Mouse (Mus musculus) ES-Bruce4 (cell line): ENCODE results near the gene Fbxo6. TPM values are rescaled to one million over a fixed set of nuclear protein-coding genes. Genes with fewer than 3 reads are reported as not detected.

Experiments
- H3K27ac ChIP-seq: 2 replicates; pipeline ENCODE4 v1.5.1; 2012; ENCODE audit warnings: low read length, inconsistent platforms; ENCODE audit not compliant: insufficient read depth
- H3K27me3 ChIP-seq: 2 replicates; pipeline ENCODE4 v1.6.1; 2012; ENCODE audit warnings: mild to moderate bottlenecking, low read length, inconsistent platforms; ENCODE audit not compliant: control insufficient read depth, poor library complexity, insufficient read depth, severe bottlenecking
- H3K36me3 ChIP-seq: 2 replicates; pipeline ENCODE4 v1.6.1; 2012; ENCODE audit warnings: inconsistent platforms, mild to moderate bottlenecking, low read length, moderate library complexity; ENCODE audit not compliant: control insufficient read depth, poor library complexity, insufficient read depth, severe bottlenecking
- H3K4me1 ChIP-seq: one replicate; pipeline ENCODE4 v1.8.1; 2011; ENCODE audit warnings: low read length; ENCODE audit not compliant: control insufficient read depth, insufficient read depth
- H3K4me3 ChIP-seq: 2 replicates; pipeline ENCODE4 v1.5.1; 2011; ENCODE audit warnings: low read depth, mild to moderate bottlenecking, low read length
- H3K9ac ChIP-seq: 2 replicates; pipeline ENCODE4 v1.6.1; 2012; ENCODE audit warnings: low read depth, mild to moderate bottlenecking, inconsistent platforms; ENCODE audit not compliant: poor library complexity, severe bottlenecking
- H3K9me3 ChIP-seq: replicated peaks from 2 replicates; pipeline ENCODE4 v1.6.1; 2012; ENCODE audit warnings: mild to moderate bottlenecking, low read length, inconsistent platforms; ENCODE audit not compliant: control insufficient read depth, poor library complexity, insufficient read depth, severe bottlenecking
- CTCF ChIP-seq: IDR thresholded peaks from one replicate; pipeline ENCODE4 v1.8.1; 2011; ENCODE audit warnings: low read depth, low read length
- EP300 ChIP-seq: IDR thresholded peaks from 2 replicates; pipeline ENCODE4 v1.6.1; 2011; ENCODE audit warnings: low read depth, low read length; ENCODE audit not compliant: insufficient read depth
- POLR2A ChIP-seq: IDR thresholded peaks from one replicate; pipeline ENCODE4 v1.8.1; 2011; ENCODE audit warnings: low read length; ENCODE audit not compliant: insufficient read depth
- polyA plus RNA-seq: library from polyadenylated mRNA; stranded (reverse); fragments of >200 nt; gene quantifications from 2 replicates; pipeline ENCODE4 v1.2.4, GENCODE M21; 2011; ENCODE audit warnings: low read depth; ENCODE audit not compliant: missing spikeins, insufficient read depth, insufficient read length

Fbxo6 gene
- polyA plus RNA-seq, 1 experiment: 41.6 TPM

DNA sequence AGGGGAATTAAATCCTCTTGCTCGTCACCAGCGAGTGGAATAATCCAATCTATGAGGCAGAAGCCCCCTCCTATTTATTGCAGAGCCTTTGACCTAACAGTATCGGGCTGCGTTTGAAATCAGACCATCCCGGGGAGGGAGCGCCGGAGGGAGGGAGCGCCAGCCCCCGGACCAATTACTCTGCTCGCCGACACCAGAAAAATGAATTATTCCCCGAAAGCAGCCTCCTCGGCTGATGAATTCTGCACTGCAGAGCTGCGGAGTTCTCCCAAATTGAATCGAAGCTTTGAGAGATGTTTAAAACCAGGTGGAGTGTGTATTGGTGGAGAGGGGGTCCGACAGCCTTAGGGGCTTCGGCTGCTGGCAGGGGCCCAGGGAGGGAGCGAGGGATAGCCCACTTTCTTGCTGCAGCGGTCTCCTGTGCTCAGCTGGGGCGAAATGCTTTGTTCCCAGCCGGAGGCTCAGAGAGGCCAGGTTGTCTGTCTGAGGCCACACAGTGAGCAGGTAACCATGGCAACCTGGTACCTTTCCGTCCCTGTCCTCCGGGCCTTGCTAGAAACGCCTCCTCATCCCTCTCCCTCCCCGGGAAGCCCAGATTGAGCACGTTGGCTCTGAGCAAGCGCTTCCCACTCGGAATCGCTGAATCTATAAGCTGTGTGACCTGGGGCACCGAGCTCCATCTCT lies 22.0 kb upstream of the Fbxo6 start:
- no peaks in the 10 kb centered on the region for H3K9me3 ChIP-seq
- H3K27me3 ChIP-seq: no peaks in the 10 kb centered on the region
- peak overlapping the region; percentile 11 for H3K4me3 ChIP-seq
- H3K27ac ChIP-seq: no peak overlapping the region
- H3K4me1 ChIP-seq: no peaks in the 10 kb centered on the region
- H3K36me3 ChIP-seq: no peaks in the 10 kb centered on the region
- TF ChIP-seq POLR2A (no peak), EP300 (no peak), CTCF (no peak)
- H3K9ac ChIP-seq: no peak overlapping the region

DNA sequence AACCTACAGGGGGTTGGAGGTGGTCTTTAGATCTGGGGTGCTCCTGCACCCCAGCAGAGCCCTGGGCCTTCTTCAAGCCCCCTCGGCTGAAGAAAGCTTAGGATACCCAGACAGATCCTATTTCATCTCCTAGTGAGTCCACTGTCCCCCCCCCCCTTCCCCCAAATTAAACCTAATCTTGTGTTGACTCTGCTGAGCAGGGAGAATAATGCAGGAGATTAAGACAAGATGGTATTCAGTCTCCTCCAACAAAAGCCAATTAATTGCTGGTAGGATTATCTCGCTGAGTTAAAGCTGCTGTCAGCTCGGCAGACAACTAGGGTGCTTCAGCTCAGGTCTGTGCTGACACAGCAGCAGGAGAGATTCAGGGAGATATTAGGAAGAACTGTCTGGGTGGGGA lies 19.3 kb upstream of the Fbxo6 start:
- no peak overlapping the region for H3K9ac ChIP-seq
- no peak overlapping the region for H3K4me3 ChIP-seq
- TF ChIP-seq EP300 (no peak), POLR2A (no peak), CTCF (no peak)
- no peaks in the 10 kb centered on the region for H3K4me1 ChIP-seq
- no peak overlapping the region for H3K27ac ChIP-seq
- no peaks in the 10 kb centered on the region for H3K36me3 ChIP-seq
- no peaks in the 10 kb centered on the region for H3K27me3 ChIP-seq
- no peaks in the 10 kb centered on the region for H3K9me3 ChIP-seq

DNA sequence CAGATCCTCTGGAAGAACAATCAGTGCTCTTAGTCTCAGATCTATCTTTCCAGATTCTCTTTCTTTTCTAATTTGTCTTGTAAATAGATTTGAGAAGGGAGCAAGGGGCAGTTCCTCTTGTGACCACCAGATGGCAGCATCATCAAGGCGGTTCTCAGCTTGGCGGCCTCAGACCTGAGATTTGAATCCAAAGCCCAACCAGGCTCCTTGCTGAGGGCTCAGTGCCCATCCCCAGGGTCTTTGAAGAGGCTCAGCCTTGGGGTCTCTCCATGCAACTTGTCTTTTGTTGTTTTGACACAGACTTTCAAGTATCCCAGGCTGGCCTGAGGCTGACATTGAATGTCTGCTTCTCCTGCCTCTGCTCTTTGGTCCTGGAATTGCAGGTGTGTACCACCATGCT lies 18.9 kb upstream of the Fbxo6 start:
- no peaks in the 10 kb centered on the region for H3K36me3 ChIP-seq
- TF ChIP-seq EP300 (no peak), CTCF (peak; percentile 83), POLR2A (no peak)

DNA sequence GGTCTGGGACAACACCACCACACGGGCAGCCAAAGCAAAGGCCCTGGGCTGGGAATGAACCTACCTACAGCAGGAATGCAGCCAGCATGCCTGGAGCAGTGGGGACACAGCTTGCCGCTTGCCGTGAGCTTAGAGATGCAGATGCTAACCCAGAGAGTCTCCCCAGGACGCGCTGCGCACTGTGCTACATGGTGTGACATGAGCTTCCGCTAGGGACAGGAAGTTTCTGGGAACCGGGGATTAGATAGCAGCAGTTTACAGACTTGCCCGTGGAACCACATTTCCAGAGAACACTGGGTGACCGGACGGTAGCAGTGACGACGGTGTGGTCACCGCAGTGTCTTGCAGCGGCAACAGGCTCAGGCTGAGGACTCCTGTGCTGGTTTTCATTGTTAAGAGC lies 17.6 kb upstream of the Fbxo6 start:
- TF ChIP-seq EP300 (peak; percentile 30; the same call in 1 of the 2 replicates), CTCF (no peak), POLR2A (no peak)
- H3K27ac ChIP-seq: peak overlapping the region; percentile 27
- peak overlapping the region; percentile 59 for H3K9ac ChIP-seq

More for the DNA sequence above, 18.9 kb upstream of the Fbxo6 start:
- Histone ChIP-seq H3K9me3 (no peaks in the 10 kb centered on the region), H3K27ac (no peak overlapping the region), H3K4me3 (no peak overlapping the region), H3K27me3 (no peaks in the 10 kb centered on the region), H3K9ac (no peak overlapping the region), H3K4me1 (no peaks in the 10 kb centered on the region)

DNA sequence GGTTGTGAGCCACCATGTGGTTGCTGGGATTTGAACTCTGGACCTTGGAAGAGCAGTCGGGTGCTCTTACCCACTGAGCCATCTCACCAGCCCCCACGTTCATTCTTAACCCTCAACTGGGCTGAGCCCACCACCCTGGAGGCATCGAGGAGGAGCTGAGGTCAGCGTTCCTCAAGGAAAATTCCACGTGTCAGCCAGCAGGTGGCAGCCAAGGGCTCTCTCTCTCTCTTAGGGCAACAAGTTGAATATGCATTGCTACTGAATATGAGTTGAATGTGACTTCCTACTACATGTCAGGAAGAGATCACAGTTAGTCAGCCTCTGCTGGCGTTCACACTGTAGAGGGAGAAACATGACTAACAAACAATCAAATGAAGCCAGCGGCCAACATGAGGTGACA lies 16.3 kb upstream of the Fbxo6 start:
- H3K27me3 ChIP-seq: no peaks in the 10 kb centered on the region
- H3K9ac ChIP-seq: no peak overlapping the region
- no peak overlapping the region for H3K27ac ChIP-seq
- no peaks in the 10 kb centered on the region for H3K9me3 ChIP-seq
- no peak overlapping the region for H3K4me3 ChIP-seq
- H3K4me1 ChIP-seq: no peaks in the 10 kb centered on the region
- H3K36me3 ChIP-seq: no peaks in the 10 kb centered on the region
- TF ChIP-seq CTCF (peak; percentile 84), POLR2A (no peak)

More for the DNA sequence above, 17.6 kb upstream of the Fbxo6 start:
- peak overlapping the region; percentile 40 for H3K4me3 ChIP-seq
- H3K9me3 ChIP-seq: no peaks in the 10 kb centered on the region
- no peaks in the 10 kb centered on the region for H3K36me3 ChIP-seq
- no peaks in the 10 kb centered on the region for H3K4me1 ChIP-seq
- H3K27me3 ChIP-seq: no peaks in the 10 kb centered on the region

DNA sequence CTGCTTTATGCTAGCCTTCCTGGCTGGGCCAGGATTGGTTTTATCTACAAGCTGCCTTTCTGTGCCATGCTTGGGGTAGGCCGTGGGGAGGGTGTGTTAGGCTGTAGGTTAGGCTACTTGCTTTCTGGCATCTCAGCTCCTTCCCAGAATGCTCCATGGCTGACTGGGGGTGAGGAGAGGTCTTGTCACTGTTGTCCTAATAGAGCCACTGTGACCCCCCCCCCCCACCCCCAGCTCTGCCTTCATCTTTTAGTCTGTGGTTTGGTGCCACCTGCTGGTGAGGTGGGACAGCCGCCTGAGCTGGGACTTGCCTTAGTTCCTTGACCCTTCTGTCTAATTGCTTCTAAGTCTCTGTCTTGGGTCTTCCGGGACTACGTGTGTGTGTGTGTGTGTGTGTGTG lies 15.0 kb upstream of the Fbxo6 start:
- no peak overlapping the region for H3K27ac ChIP-seq
- no peak overlapping the region for H3K9ac ChIP-seq
- no peaks in the 10 kb centered on the region for H3K4me1 ChIP-seq
- H3K9me3 ChIP-seq: no peaks in the 10 kb centered on the region
- no peaks in the 10 kb centered on the region for H3K36me3 ChIP-seq
- no peaks in the 10 kb centered on the region for H3K27me3 ChIP-seq
- TF ChIP-seq CTCF (peak; percentile 76), EP300 (no peak)
- no peak overlapping the region for H3K4me3 ChIP-seq
